Mouse (Mus musculus): ENCODE results near the gene Olfr191.
"Not testable (repeated sequence)": the region's sequence is repeated elsewhere in the genome, so short reads cannot be mapped to it uniquely, and the experiment has no call there.

Olfr191 gene

GRCm38 (mm10) chr16:59089722-59090121 is at the start of gene Olfr191:
TSS of gene Olfr191 (minus strand) at chr16:59089822.
- not testable (repeated sequence) for DNase-seq

GRCm38 (mm10) chr16:59130740-59131139 is 41.1 kb upstream of the Olfr191 start:
- no peak for DNase-seq

GRCm38 (mm10) chr16:59120969-59121368 is 31.3 kb upstream of the Olfr191 start, which contains the start of gene Olfr194:
TSS of gene Olfr194 (minus strand) at chr16:59121069.
- no peak for DNase-seq

GRCm38 (mm10) chr16:59111781-59112180 is 22.2 kb upstream of the Olfr191 start, which contains the start of gene Olfr193:
TSS of gene Olfr193 (minus strand) at chr16:59111881.
- no peak for DNase-seq

GRCm38 (mm10) chr16:59108522-59108921 is 18.9 kb upstream of the Olfr191 start:
- DNase-seq: not testable (repeated sequence)

DNA sequence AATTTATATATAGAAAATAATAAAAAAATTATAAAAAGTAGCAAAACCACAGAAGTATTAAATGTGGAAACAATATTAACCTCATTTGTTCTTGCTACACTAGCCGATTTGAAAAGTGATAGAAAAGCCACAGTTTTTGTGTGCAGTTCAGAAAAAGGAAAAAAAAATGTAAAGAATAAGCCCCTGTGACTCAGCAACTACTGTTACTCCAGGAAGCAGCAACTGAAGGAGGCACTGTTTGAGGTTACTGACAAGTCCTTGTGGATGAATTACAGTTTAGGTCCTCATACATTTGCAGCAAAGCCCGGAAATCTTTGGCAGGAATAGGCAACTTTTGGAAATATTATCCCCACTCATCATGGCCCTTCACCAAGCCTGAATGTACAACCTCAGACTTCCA is 15.7 kb upstream of the Olfr191 start:
- no peak for DNase-seq

DNA sequence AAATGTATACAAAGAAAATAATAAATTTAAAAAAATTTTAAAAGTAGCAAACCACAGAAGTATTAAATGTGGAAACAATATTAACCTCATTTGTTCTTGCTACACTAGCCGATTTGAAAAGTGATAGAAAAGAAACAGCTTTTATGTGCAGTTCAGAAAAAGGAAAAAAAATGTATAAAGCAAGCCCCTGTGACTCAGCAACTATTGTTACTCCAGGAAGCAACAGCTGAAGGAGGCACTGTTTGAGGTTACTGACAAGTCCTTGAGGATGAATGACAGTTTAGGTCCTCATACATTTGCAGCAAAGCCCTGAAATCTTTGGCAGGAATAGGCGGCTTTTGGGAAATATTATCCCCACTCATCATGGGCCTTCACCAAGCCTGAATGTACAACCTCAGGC is 8.5 kb downstream of the Olfr191 start:
- DNase-seq: not testable (repeated sequence)

GRCm38 (mm10) chr16:59077905-59078304 is 11.7 kb downstream of the Olfr191 start, which contains the start of gene Olfr190:
TSS of gene Olfr190 (minus strand) at chr16:59078005.
- no peak for DNase-seq

GRCm38 (mm10) chr16:59073520-59073919 is 16.1 kb downstream of the Olfr191 start:
- DNase-seq: no peak

GRCm38 (mm10) chr16:59071755-59072154 is 17.9 kb downstream of the Olfr191 start:
- no peak for DNase-seq

GRCm38 (mm10) chr16:59062411-59062810 is 27.2 kb downstream of the Olfr191 start:
- not testable (repeated sequence) for DNase-seq

- not testable (repeated sequence) for DNase-seq
These were observed 40.3 kb downstream of the Olfr191 start for GRCm38 (mm10) chr16:59049286-59049685.

GRCm38 (mm10) chr16:59048860-59049259 is 40.8 kb downstream of the Olfr191 start:
- no peak for DNase-seq

DNA sequence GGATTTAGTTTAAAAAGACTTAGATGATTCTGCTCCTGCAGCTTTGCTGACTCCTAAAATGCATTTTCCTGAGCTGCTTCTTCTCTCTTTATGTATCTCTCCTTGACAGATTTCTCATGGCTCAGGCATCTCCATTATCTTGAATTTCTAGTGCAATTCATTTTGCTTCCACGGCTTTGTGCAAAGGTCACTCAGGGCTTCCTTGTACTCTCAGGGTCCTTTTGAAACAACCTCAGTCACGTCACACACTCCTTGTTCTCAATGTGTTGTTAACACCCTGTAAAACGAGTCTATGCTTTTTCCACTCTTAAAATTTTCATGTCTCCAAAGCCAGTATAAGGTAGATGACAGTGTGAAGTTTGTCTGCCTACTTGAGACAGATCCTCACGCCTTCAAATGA is 42.0 kb downstream of the Olfr191 start:
- DNase-seq: no peak

- no peak for DNase-seq
These were observed 43.8 kb downstream of the Olfr191 start for GRCm38 (mm10) chr16:59045835-59046234.

GRCm38 (mm10) chr16:59039710-59040109 is 49.9 kb downstream of the Olfr191 start, which contains the start of gene Olfr187:
TSS of gene Olfr187 (minus strand) at chr16:59039767.
- no peak for DNase-seq

Data from cerebellum, postnatal 25 days (tissue).